Mouse (Mus musculus): Measurements from ENCODE around the gene Ppil2.

- TF ChIP-seq EP300 (IDR thresholded peaks at IDR 0.05; ENCODE audit: low read depth) = no peak
- TF ChIP-seq CTCF (IDR thresholded peaks at IDR 0.05; ENCODE audit: low read depth) = no peak
These were observed 24.8 kb downstream of the Ppil2 start for GRCm38 (mm10) chr16:17086241-17086640.
